Mouse (Mus musculus) layer of hippocampus, postnatal 14 days (tissue): ENCODE results near the gene March1. TPM values are rescaled to one million over a fixed set of nuclear protein-coding genes. Genes with fewer than 3 reads are reported as not detected.
"Not testable (repeated sequence)": the region's sequence is repeated elsewhere in the genome, so short reads cannot be mapped to it uniquely, and the experiment has no call there.

Experiments
- DNase-seq, 2 experiments: peaks; one replicate each; pipeline ENCODE4 v3.0.0; 2021 to 2022; ENCODE audit warnings: low spot score in 2 of 2, mixed read lengths in 1 of 2
- total RNA-seq, 2 experiments: library from RNA; stranded (reverse); gene quantifications; 2 replicates each; pipeline ENCODE4 v1.2.3; 2021

March1 gene
- total RNA-seq, 2 experiments from 2014 or later: 64.7 to 66.9 TPM

DNA sequence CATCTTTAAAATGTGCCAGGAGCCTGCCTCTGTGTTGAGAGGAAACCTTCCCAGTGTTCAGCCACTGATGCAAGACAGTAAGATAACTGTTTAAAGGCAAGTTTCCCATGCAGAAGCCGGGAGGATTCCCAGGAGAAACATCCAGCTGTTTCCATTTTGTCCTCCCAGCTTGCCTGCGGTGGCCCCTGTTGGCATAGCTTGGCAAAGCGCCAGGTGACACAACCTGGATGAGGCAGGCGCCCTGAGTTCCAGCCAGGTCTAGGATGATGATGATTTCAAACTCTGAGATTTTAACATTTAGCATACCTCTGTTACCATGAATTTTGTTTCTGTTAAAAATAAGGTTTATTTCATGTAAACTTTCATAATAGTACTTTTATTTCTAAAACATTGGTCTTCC lies 651.8 kb downstream of the March1 start:
- no peak for DNase-seq

DNA sequence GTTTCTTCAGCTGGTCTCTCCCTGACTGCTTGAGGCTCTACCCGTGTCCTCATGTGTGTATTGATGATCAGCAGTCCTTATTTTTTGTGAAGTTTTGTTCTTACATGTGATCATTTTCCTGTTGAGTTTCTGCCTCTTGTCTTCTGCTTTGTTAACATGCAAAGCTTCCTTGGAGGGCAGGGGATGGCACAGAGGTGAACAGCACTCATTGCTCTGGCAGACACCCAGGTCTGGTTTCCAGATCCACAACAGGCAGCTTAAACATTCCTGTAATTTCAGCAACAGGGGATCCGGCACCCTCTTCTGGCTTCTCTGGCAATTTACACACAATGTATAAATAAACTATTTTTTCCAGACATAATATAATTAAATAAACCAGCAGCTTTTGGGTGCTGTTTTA lies 652.4 kb downstream of the March1 start:
- DNase-seq: peak in 1 of 2 experiments; percentile 13

DNA sequence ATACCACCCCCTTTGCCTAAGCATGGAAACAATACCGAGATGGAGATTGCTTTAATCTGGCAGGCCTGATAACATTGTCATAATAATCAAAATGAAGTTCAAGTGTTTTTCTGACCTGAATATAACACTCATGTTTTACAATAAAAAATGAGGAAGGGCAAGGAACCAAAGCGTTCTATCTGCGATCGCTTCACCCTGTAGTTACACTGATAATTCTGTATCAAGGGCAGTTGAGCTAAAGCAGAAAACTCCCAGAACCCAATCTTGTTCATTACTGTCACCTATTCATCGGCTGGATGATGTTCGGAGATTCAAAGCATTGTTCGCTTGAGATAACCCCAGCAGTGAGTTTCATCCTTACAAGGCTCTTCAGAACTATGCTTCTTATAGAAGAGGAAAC lies 700.1 kb downstream of the March1 start:
- DNase-seq: no peak

GRCm38 (mm10) chr8:66323045-66323807 lies 705.5 kb downstream of the March1 start:
- DNase-seq: peak; percentile 14 to 52

GRCm38 (mm10) chr8:66326396-66326795 lies 708.7 kb downstream of the March1 start:
- no peak for DNase-seq

GRCm38 (mm10) chr8:66332206-66332605 lies 714.5 kb downstream of the March1 start:
- no peak for DNase-seq

DNA sequence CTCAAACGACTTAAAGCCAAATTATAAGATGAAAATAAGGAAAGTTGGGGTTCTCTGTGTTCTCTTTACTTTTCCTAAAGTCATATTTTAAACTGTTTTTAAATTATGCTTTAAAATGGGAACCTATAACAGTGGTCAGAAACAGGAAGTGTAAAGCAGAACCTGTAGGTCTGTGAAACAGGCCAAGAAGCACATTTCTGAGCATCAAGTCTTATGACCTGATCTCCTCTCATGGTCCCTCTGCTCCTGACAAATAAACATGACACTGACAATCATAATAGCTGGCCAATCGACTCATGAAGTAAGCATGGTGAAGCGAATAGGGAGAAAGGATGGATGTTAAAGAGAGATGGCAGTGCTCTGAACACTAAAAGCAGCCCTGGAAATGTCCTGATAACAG lies 716.6 kb downstream of the March1 start:
- no peak for DNase-seq

GRCm38 (mm10) chr8:66339551-66339950 lies 721.9 kb downstream of the March1 start:
- no peak for DNase-seq

DNA sequence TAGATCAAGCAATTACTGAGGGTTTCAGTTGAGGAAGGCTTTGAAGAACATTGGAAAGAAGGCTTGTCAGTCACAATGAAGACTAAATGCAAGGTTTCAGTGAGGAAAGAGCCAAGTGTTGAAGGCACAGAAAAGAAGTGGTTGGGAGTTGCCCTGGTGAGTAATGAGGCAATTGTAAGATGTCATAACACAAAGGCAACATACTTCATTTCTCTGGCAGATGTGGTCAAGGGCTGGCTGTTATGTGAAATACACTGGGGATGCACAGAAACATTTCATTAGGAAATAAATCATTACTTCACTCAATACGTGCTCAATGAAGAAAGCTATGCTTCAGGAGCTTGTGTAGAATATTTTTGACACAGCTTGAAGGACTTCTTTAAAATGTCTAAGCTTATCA lies 725.2 kb downstream of the March1 start:
- no peak for DNase-seq

DNA sequence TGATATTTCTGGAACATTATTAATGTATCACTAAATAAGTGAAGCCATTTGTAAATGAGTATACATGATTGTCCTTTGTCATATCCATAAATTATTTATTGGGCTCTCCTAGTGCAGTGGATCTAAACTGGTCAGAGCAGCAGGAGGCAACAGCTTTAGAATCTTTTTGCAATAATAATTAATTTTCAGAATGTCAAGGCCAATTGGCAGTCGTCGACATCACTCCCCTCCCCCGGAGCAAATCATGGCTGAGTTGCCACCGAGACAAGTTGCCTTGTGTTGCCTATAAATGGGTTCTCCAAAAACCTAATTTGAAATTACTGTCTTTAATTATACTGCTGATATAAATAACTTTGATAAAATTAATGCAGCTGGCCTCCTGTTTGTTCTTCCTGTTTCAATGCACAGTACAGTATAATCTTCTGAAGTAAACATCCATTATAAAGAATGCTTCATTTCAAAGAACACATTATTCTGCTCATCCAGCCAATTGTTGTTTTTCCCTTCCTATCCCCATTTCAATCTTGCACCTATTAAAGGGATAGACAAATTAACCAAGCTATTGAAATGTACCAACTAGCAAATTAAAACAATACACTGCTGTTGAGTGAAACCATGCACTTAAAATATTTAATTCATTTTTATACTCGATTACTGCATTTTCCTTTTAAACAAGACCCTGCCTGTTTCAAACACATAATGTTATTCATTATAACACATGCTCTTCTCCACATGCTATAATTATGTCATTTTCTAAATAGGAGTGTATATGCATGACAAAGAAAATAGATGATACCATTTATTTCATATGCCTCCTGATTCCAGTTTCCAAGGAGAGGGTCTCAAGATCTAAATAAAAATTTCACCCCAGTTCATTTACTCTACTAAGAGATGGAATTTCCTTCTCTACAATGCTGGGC lies 745.4 kb downstream of the March1 start:
- peak; percentile 27 to 80 for DNase-seq

- no peak for DNase-seq
Observed at GRCm38 (mm10) chr8:66383694-66384373, 766.1 kb downstream of the March1 start.

DNA sequence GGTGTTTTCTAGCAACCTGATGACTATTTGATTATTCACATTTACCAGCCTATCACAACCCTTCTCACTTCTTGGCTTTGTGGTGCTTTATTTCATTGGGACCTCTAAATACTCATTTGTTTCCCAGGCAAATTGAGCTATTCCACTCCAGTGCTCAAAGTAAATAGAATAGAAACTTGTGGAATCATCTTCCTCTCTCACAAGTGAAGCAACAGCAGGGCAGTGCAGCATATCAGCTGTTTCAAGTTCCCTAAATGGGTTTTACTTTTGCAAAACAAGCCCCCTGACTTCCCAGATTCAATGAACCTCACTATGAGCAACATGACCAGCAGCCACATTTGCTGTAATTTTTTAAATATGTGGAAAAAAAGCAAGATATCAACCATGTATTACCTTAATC lies 768.3 kb downstream of the March1 start:
- no peak for DNase-seq

GRCm38 (mm10) chr8:66388693-66389092 lies 771.0 kb downstream of the March1 start:
- peak in 1 of 2 experiments; percentile 22 for DNase-seq

DNA sequence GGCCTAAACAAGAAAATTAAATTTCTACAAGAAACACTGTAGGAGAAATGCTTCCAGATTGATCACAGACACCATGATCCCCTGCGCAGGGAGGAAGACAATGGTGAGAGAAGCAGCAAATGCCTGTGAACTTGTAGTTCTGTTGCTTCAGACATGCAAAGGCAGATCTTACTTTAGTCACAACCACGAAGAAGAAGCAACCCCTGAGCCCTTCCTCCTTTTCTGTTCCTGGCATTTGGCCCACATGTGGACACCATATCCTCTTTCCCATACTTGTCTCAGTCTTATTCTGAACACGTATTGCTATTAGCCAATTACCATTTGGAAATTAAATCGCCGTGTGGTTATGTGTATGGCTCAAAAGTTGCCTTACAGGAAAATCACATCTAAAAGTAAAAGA lies 773.9 kb downstream of the March1 start:
- peak in 1 of 2 experiments; percentile 12 for DNase-seq

GRCm38 (mm10) chr8:66392900-66393299 lies 775.2 kb downstream of the March1 start:
- no peak for DNase-seq

DNA sequence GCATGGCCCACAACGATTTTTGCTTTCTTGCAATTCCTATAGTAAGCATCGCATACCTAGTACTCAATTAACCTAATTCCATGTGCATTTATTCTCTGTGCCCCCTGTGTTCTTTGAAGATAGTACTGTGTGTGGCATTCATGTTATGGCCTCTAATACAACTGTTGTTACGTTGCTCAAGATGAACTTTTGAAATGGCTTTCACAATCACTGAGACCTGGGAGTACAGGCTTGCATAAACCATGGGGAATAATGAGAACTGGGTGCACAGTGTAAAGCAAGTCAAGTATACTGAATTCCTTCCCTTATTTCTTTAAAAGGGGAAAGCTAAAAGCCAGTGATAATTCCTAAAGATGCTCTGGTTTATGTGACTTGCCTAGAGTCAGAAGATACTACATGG lies 776.4 kb downstream of the March1 start:
- no peak for DNase-seq

GRCm38 (mm10) chr8:66397811-66398210 lies 780.1 kb downstream of the March1 start:
- DNase-seq: no peak

DNA sequence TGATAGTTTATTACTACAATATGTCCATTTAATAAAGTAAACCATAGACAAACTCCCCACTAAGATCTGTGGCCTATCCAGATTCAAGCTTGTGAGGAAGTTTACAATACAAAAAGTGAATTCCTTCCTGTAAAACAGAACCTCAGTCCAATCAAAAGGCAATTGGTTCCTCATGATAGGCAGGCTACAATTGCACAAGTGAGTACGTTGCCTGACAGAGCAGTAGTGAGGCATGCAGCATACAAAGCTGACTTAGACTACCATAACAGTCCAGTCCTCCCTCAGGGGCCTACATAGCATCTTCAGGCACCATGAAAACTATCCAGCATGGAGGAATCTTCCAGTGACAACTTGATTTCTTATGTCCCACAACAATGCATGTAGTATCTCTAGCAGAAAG lies 782.4 kb downstream of the March1 start:
- DNase-seq: no peak

- no peak for DNase-seq
Observed at GRCm38 (mm10) chr8:66404711-66405414, 787.2 kb downstream of the March1 start.

- DNase-seq: not testable (repeated sequence)
Observed at GRCm38 (mm10) chr8:66405796-66406195, 788.1 kb downstream of the March1 start.
